Mouse (Mus musculus) liver, postnatal 0 days (tissue): Measurements from ENCODE around the gene Hnrnpab.
A peak's percentile ranks its signal among the peaks of the same experiment; 100 is the strongest.

Source experiments
- CTCF ChIP-seq: sonication (generic); IDR thresholded peaks from 2 replicates; pipeline ENCODE4 v1.5.1; 2016; ENCODE audit warnings: antibody characterized with exemption, low read depth
- EP300 ChIP-seq: IDR thresholded peaks from 2 replicates; pipeline ENCODE4 v1.6.1; 2016; ENCODE audit warnings: antibody characterized with exemption, low read depth, mild to moderate bottlenecking

- TF ChIP-seq EP300 (no peak), CTCF (peak; percentile 55)
These were observed 40.7 kb downstream of the Hnrnpab start for GRCm38 (mm10) chr11:51565951-51566350.
